Mouse (Mus musculus): ENCODE data around the gene Ddx60. TPM values are rescaled to one million over a fixed set of nuclear protein-coding genes. Genes with fewer than 3 reads are reported as not detected.

The Ddx60 gene
- 10 to 100 TPM; 29.3 to 36.8 TPM for total RNA-seq (2023)

DNA sequence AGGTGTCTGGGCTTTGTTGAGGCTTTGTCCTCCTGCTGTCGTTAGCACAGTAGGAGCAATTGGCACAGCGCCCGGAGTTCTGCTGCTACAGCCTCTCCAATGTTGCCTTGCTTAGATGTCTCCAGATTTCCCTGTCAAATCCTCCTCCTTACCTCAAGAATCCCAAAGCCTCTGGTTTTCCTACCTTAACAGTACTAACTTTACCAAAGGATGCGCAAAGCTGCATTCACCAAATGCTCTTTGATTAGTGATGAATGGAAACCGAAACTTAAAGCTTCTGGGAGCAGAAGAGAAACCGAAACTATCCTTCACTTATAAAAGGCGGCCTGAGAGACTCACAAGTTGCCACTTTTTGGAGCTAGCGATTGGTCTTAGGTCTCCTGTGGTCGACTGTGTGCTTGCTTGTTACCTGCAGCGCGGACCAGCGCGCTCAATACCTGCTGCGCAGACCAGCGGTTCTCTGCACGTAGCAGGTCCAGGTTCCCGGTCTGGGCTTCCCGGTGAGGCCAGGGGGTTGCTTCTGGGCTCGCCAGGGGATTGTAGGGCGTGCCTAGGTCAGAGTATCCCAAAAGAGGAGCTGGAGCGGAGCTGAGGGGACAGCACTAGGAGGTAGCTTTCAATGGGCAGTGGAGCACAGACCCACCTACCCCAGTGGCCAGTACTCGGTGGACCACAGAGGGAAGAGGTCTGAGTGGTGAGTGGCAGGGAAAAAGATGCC lies at the start of gene Ddx60:
Ddx60 (plus strand) TSS at position 311 of the 718 bp plus-strand sequence.

DNA sequence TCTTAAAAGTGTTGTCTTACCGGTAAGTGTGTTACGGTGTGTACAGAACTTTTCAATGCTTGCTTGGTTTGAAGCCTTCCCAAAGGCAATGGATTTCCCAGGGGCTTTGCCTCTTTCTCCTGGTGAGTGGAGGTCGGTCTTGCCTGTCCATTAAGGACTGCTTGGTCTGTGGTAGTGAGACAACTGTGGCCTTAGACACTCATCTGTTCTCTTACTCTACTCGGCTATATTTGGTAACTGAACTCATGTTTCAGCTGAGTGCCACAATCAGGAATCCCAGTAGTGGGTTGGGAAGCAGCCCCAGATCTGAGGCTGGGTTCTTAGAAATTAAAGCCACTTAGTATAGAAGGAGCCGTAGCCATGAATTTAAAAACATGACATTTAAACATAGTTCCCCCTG lies 25.4 kb upstream of the Ddx60 start, which contains the start of gene Palld:
Palld (minus strand) TSS at position 170 of the 400 bp plus-strand sequence.

Other genes starting within 250 kb of the Ddx60 start
- under 1 TPM; 0.57 to 0.96 TPM for gene Palld, start 25.4 kb upstream of the Ddx60 start, total RNA-seq (2023)
- gene Anxa10, start 195.1 kb downstream of the Ddx60 start, total RNA-seq (2023) = not detected